Mouse (Mus musculus): ENCODE results near the gene Dhx16. TPM values are rescaled to one million over a fixed set of nuclear protein-coding genes. Genes with fewer than 3 reads are reported as not detected.

Dhx16 gene
- total RNA-seq, 2 experiments from 2014 or later: 13.2 to 16.2 TPM

DNA sequence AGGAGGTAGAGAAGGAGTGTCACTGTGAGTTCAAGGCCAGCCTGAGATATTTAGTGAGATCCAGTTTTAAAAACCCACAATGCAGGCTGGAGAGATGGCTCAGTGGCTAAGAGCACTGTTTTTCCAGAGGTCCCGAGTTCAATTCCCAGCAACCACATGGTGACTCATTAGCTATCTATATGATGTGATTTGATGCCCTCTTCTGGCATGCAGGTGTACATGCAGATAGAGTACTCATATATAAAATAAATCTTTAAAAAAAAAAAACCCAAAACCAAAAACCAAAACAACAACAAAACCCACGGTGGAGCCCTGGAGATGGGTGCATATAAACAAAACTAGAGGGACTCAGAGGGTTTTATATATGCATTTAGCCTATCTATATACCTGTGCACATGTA is 28.0 kb downstream of the Dhx16 start:
- intact Hi-C loops (cut with DNase I): loop anchor here (10.0 kb wide), 1 partner anchor 233 kb away; the partner anchor contains the start of gene Gtf2h4
- DNase-seq: no peak

DNA sequence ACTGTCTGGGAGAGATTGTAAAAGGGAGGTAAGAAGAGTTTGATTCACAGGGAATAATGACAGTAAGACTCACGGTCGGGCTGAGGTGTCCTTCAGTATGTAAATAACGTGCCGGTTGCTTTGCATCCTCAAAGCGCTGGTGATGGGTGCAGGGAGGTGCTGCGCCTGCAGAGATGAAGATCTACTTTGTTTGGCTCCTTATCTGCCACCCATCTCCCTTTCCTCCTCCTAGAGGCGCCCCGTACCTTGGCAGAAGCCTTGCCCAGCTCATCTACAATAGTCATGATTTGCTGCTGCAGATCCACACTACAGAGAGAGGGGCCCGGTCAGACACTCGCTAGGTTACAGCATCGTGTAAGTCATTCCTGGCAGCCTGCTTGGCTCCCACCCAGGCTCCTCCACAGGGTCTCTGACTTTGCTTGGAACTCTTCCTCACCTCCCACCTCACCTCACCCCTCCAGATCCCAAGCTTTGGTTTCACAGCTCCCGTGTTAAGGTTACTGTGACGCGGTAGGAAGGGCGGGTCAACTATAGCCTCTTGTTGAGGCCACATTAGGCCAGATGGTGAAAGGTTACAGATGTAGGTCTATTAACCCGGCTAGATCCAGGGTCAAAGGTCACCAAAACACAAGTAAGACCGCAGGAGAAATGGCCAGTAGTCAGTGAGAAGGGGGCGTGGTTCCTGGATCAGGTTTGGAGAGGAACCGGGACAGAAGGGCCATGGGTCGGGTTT is 29.7 kb downstream of the Dhx16 start:
- peak overlapping the region; percentile 86 for H3K4me3 ChIP-seq
- no peak for TF ChIP-seq CTCF (IDR thresholded peaks at IDR 0.05)
- peak overlapping the region; percentile 85 for H3K27ac ChIP-seq
- no peak for DNase-seq
- intact Hi-C loops (cut with DNase I): loop anchor here (10.0 kb wide), 1 partner anchor 235 kb away; the partner anchor contains the start of gene Gtf2h4

More for the DNA sequence above, 28.0 kb downstream of the Dhx16 start:
- H3K4me3 ChIP-seq: no peak overlapping the region
- no peak overlapping the region for H3K27ac ChIP-seq
- peak; percentile 35; the same call in 1 of the 2 replicates for TF ChIP-seq CTCF (IDR thresholded peaks at IDR 0.05)

DNA sequence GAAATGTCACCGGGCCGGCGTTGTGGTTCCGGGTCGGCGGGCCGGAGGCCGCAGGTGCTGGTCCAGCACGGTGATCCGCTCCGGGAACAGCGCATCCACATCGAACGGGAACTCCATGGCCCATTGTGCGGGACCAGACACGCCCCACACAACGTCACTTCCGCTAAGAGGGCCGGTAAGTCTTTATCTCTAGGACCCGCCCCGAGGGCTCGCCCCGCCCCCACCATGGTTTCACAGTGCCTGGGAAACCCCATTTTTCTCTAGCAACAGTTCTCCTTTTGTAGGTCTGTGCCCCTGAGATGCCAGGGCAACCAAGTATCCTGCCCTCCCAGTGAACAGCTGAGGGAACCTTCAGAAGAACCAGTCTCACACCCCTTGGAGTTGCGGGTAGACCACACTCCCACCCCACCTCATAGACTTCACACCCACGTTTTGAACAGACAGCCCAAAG is 30.3 kb downstream of the Dhx16 start, which contains the start of gene Atat1:
Gene Atat1, minus strand, starts transcription at position 157 of the 451 bp plus-strand sequence.
- Histone ChIP-seq H3K27ac (peak within 1 kb of the TSS; percentile 85), H3K4me3 (peak within 1 kb of the TSS; percentile 86)
- no peak for TF ChIP-seq CTCF (IDR thresholded peaks at IDR 0.05)
- peak; percentile 95 for DNase-seq
- intact Hi-C loops (cut with DNase I): loop anchor here (10.0 kb wide), 1 partner anchor 235 kb away; the partner anchor contains the start of gene Gtf2h4

DNA sequence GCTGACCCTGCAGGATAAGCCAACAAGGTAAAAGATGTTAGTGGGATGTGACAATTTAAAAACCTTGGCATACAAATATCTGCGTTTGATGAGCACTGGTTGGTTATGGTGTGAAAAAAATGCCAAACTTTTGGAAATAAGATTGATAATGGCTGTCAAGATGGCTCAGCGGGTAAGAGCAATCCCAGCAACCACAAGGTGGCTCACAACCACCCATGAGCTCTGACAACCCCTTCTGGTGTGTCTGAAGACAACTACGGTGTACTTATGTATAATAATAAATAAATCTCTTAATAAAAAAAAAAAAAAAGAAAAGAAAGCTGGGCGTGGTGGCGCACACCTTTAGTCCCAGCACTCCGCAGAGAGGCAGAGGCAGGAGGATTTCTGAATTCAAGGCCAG is 35.4 kb downstream of the Dhx16 start:
- intact Hi-C loops (cut with DNase I): no loop called here
- peak overlapping the region; percentile 77 for H3K4me3 ChIP-seq
- no peak overlapping the region for H3K27ac ChIP-seq
- DNase-seq: no peak
- no peak for TF ChIP-seq CTCF (IDR thresholded peaks at IDR 0.05)

DNA sequence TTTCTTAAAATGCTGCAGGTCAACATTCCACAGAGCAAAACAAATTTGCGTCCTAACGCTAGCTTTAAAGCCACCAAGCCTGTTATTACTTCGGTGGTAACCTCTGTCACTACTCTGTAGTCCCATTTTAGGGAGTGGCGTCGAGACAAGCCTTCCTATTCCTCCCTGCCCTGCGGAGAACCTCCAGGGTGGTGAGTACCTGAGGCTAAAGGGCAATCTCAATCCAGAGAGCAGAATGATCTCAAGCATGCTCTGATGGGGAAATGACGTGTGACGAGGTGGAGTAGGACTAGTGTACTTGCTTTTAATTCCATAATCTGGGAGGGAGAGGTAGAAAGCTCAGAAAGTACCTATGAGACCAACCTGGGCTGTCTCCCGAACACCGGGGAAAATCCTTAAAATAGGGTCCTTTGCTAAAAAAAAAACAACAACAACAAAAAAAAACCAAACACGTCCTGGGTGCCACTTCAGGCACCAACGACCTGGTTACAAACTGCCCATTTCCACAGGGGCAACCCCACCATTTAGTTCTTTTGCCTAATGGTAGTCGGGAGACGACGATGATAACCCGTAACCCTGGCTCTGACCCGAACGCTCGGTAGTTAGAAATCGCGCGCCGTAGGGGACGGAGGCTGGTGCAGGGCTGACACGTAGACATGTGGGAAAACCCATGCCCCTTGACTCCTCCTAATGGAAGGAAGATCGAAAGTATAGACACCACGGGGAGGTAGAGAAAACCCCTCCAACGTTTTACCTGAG is 36.1 kb downstream of the Dhx16 start:
- intact Hi-C loops (cut with DNase I): loop anchor here (2.0 kb wide), 1 partner anchor 79 kb away; no protein-coding TSS in a partner anchor
- no peak for DNase-seq
- Histone ChIP-seq H3K27ac (peak overlapping the region; percentile 98), H3K4me3 (peak overlapping the region; percentile 77)
- no peak for TF ChIP-seq CTCF (IDR thresholded peaks at IDR 0.05)

DNA sequence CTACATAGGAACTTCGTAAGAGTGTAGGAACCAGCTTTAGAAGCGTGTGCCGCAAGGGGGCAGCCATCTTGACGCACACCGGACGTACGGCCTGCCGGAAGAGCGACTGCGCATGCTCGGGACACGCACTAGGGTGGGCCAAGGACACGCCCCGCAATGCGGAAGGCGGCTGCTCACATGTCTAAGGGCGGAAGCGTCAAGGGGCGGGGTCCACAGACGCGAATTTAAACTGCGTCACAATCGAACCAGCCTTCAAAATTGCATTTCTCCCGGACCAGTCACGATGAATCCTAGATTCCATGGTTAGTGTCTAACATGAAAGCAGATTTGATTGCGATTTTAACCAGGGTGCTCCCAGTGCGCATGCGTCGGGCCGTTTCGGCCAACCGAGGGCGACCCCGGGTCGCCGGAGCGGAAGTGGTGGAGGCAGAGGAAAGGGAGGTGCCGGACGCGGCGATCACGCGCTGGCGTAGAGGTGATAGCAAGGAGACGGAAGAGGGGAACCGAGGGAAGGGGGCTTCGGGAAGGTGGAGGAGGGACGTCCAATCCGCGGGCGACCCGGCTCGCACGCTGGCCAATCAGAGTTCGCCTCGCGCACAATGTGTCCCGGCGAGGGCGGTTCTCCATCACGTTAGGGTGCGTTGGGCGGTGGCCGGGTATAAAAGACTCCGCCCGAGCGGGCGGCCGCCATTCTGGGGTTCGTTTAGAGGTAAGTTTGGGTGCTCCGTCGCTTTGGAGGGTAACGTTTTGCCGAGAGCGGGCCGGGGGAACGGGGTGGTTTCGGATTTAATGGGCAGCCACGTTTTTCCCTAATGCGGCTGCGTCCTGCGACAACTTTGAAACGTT is 36.9 kb downstream of the Dhx16 start, which contains the start of the genes Mrps18b and Ppp1r10:
Gene Mrps18b, minus strand, starts transcription at position 93 of the 846 bp plus-strand sequence.
Gene Ppp1r10, plus strand, starts transcription at position 138 of the 846 bp plus-strand sequence.
- Histone ChIP-seq H3K4me3 (peak within 1 kb of the TSS; percentile 90), H3K27ac (peak within 1 kb of the TSS; percentile 98)
- intact Hi-C loops (cut with DNase I): loop anchor here (2.0 kb wide), 1 partner anchor 80 kb away; no protein-coding TSS in a partner anchor
- peak; percentile 99 for DNase-seq
- peak; percentile 71 for TF ChIP-seq CTCF (IDR thresholded peaks at IDR 0.05)

DNA sequence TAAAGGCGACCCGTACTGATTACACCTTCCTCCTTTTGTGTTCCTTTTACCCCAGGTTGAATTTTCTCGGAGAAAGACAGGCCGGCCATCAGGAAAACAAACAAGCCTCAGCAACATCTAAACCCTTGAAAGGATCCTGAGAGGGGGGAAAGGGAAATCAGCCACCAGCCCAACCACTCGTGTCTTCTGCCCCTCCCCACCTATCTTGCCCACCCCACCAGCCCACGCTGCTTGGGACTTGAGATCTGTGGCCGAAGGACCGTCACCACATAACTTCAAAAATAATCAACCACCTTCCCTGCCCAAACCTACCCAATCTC is 37.5 kb downstream of the Dhx16 start:
- H3K4me3 ChIP-seq: peak overlapping the region; percentile 90
- peak; percentile 57 for DNase-seq
- TF ChIP-seq CTCF (IDR thresholded peaks at IDR 0.05): no peak
- H3K27ac ChIP-seq: peak overlapping the region; percentile 94
- intact Hi-C loops (cut with DNase I): loop anchor here (2.0 kb wide), 1 partner anchor 80 kb away; no protein-coding TSS in a partner anchor

DNA sequence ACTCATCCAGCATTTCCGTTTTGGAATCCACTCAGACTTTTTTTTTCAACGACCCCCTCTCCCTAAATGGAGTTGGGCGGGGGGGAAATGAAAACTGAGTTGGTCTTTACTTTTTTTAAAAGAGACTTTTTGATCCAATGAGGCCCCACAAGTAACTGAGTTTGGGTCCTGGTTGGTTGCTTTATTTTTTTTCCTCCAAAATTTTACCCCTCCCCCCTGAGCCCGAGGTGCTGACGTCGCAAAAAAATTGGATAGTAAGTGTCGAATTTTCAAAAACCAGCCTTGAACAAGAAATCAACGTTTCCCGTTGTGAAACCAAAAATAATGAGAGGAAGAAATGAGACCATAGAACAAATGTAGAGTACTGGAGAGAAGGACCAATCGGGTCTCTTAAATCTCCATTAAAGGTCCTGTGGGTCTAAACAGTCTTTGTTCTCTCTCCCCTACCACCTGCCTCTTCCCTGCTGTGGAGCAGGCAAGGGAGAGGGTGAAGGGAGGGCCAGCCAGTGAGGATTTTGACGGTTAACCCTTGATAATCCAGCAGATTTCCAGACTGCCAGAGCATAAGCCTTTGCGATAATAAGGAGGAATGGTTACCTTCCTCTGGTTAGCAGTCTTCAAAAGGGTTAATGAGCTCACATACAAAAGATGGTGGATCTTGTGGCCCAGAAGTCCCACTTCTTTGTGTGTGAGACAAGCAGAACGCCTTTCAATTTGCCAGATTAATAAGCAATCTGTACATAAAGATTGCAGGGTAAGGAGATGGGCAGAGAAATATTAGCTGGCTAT is 38.0 kb downstream of the Dhx16 start:
- Histone ChIP-seq H3K27ac (peak overlapping the region; percentile 94), H3K4me3 (peak overlapping the region; percentile 90)
- intact Hi-C loops (cut with DNase I): loop anchor here (2.0 kb wide), 1 partner anchor 81 kb away; no protein-coding TSS in a partner anchor
- peak; percentile 48 for DNase-seq
- no peak for TF ChIP-seq CTCF (IDR thresholded peaks at IDR 0.05)

DNA sequence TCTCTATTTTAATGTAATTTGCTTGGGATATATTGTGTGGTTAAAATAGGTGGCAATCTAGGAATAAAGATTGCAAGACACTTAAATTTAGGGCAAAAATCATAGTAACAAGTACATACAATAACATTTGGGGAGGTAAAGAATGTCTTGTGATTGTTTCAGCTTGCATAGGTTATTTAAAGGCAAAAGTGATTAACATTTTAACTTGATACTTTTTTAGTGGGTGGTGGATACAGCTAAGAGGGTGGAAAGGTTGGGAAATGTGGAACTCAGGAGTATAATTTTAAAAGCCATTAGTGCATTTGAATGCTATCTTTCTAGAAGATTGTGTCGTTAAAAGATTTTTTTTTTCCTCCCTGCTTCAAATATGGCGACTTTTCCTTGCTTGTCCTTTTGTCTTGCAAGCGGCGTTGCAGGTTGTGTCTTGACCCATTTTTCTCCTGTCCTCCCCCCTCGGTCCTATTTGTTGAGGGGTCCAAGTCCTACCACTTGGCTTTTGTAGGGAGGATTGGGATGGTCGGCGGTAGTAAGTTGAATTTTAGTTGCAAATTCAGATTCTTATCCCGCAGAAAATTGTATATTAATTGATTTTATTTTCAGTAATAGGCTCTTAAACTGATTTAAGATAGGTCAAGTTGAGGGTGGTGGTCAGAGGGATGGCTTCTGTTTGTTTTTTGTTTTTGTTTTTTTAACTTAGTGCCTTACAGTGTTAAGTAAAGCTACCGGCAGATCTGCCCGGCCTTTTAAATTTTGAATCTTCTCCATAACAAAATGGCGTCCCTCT is 38.8 kb downstream of the Dhx16 start:
- H3K27ac ChIP-seq: peak overlapping the region; percentile 94
- DNase-seq: peak; percentile 52
- intact Hi-C loops (cut with DNase I): no loop called here
- peak overlapping the region; percentile 90 for H3K4me3 ChIP-seq
- no peak for TF ChIP-seq CTCF (IDR thresholded peaks at IDR 0.05)

DNA sequence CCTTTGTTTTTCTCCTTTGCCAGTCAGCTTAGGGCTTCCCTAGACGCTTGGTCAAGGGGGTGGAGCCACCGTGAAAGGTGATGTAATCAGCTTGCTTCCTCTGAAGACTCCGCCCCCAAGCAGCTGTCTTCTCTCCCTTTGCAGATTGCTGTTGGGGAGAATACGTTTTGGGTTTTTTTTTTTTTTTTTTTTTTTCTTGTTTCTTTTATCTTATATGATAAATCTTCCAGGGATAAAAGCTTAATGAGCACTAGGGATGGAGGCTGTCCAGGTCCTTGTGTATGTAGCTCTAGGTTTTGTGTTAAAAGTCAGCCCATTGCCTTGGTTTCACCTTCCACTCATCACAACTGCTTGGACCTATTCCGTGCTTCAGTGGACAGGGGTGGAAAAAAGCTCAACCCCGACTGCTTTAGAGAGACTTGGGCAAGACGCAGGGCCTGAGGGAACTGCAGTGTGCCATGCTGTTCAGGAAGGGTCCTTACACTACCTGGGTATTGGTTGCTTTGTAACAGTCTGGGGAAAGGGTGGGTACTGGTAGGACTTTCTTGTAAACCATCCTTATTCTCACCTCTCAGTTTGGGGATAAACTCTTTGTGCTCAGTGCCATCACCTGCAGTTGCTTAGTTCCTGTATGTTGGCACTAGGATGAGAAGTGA is 39.6 kb downstream of the Dhx16 start:
- H3K27ac ChIP-seq: peak overlapping the region; percentile 94
- peak; percentile 96 for DNase-seq
- H3K4me3 ChIP-seq: peak overlapping the region; percentile 90
- TF ChIP-seq CTCF (IDR thresholded peaks at IDR 0.05): no peak
- intact Hi-C loops (cut with DNase I): no loop called here
